Mouse (Mus musculus): ENCODE results near the gene Lat2. TPM values are rescaled to one million over a fixed set of nuclear protein-coding genes. Genes with fewer than 3 reads are reported as not detected.

Gene Lat2
- polyA plus RNA-seq, 1 experiment = 2.1 TPM

DNA sequence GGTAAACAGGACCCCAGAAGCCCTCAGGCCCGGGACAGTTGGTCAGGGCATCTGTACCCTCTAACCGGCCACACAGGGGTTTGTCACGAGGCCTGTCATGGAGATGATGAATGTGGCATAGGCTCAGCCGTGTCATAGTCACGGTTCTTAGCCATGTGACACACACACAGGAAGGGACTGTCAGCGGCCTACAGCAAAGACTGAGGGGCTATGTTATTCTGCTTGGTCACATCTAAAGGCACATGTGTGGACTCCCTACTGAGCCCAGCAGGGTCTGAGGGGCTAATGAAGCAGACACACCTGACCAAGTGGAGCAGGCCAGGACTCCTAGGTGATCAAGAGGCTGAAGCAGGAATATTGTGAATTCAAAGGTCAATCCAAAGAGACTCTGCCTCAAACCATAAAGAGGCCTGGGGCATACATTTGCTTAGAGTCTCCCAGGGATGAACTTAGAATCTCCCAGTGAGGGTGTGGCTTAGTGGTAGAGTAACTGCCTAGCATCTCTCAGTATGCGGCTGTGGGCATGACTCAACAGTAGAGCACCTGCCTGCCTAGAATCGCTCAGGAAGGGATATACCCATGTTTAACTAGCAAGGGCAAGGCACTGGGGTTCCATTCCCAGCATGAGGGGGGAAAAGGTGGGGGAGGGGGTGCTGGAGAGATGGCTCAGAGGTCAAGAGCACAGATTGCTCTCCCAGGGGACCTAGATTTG is 2.9 kb downstream of the Lat2 start:
- Histone ChIP-seq H3K4me1 (ENCODE audit: control insufficient read depth, insufficient read depth, low read length) (no peaks in the 10 kb centered on the region), H3K27ac (ENCODE audit: insufficient read depth, low read length) (no peak overlapping the region), H3K27me3 (ENCODE audit: control insufficient read depth, insufficient read depth, low read length) (no peaks in the 10 kb centered on the region), H3K4me3 (replicated peaks; ENCODE audit: insufficient read depth, low read depth, low read length) (no peak overlapping the region)
- no peak for DNase-seq
- TF ChIP-seq POLR2A (IDR thresholded peaks at IDR 0.05; ENCODE audit: borderline replicate concordance, insufficient read depth, low read length) (no peak), CTCF (IDR thresholded peaks at IDR 0.05; ENCODE audit: borderline replicate concordance, insufficient read depth, low read depth, low read length) (no peak)
- WGBS = 47% methylated on average over 8 of the region's 8 CpGs

DNA sequence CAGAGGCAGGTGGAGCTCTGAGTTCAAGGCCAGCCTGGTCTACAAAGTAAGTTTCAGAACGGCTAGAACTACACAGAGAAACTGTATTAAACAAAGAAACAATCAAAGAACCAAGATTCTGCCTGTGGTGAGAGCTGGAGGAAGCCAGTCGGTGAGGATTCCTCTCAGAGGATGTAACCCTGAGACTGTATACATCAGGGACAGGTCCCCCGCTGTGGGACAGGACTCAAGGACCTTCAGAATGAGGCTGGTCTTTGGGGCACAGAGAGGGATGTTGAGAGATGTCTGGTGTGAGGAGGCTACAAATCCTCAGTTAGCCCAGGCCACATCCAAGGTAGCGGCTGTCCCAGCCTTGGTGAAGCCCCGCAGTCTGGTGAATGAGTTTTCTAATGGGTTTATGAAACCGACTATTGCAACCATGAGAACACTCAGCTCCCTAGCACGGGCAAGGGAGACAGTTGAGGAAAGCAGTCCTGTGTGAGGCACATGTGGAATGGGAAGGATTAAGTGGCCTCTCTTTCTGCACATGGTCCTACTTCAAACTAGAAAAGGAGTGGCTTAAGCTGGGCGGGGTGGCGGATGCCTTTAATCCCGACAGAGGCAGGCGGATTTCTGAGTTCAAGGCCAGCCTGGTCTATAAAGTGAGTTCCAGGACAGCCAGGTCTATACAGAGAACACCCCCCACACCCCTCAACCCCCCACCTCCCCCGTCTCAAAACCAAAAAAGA is 4.7 kb downstream of the Lat2 start:
- no peak overlapping the region for H3K27ac ChIP-seq (ENCODE audit: insufficient read depth, low read length)
- WGBS = 82% methylated on average over 12 of the region's 12 CpGs
- TF ChIP-seq CTCF (IDR thresholded peaks at IDR 0.05; ENCODE audit: borderline replicate concordance, insufficient read depth, low read depth, low read length) (no peak), POLR2A (IDR thresholded peaks at IDR 0.05; ENCODE audit: borderline replicate concordance, insufficient read depth, low read length) (no peak)
- no peak for DNase-seq
- H3K4me3 ChIP-seq (replicated peaks; ENCODE audit: insufficient read depth, low read depth, low read length) = no peak overlapping the region
- no peaks in the 10 kb centered on the region for H3K4me1 ChIP-seq (ENCODE audit: control insufficient read depth, insufficient read depth, low read length)
- H3K27me3 ChIP-seq (ENCODE audit: control insufficient read depth, insufficient read depth, low read length) = no peaks in the 10 kb centered on the region

DNA sequence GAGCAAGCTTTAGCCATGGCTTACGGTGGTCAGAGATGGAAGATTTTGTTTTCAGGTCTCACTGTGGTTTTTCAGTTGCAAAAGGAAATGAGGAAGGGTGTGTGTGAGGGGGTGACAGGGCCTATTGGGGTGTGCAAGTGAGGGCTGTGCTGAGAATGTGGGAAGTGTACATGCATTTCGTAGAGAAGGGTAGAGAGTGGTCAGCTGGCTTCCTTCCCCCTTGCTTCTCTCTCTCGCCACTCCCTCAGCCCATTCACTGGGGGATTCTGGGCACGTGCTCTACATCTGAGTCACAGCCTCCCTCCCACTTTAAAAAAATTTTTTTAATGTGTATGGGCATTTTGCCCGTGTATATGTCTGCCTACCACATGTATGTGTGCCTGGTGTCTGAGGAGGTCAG is 7.7 kb downstream of the Lat2 start:
- no peak overlapping the region for H3K4me3 ChIP-seq (replicated peaks; ENCODE audit: insufficient read depth, low read depth, low read length)
- no peaks in the 10 kb centered on the region for H3K27me3 ChIP-seq (ENCODE audit: control insufficient read depth, insufficient read depth, low read length)
- no peaks in the 10 kb centered on the region for H3K4me1 ChIP-seq (ENCODE audit: control insufficient read depth, insufficient read depth, low read length)
- no peak for DNase-seq
- TF ChIP-seq CTCF (IDR thresholded peaks at IDR 0.05; ENCODE audit: borderline replicate concordance, insufficient read depth, low read depth, low read length) (no peak), POLR2A (IDR thresholded peaks at IDR 0.05; ENCODE audit: borderline replicate concordance, insufficient read depth, low read length) (no peak)
- 67% methylated on average over 5 of the region's 5 CpGs for WGBS
- no peak overlapping the region for H3K27ac ChIP-seq (ENCODE audit: insufficient read depth, low read length)

DNA sequence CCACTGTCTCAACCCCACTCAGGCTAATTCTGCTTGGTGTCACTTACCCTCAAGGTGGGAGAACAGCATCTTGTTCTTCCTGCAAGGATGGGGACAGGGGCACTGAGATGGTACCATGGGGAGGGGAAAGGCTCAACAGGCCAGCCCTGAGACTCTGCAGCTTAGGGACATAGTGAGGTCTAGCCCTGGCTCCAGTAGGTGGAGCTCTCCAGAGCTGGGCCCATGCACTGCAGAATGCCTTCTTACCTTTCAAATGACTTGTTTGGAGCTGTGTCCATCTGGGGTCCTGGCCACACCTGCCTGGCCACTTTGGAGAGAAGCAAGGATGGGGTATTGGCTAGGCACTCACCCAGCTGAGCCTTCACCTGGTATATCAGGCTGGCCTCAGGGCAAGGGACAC is 8.5 kb downstream of the Lat2 start:
- Histone ChIP-seq H3K27ac (ENCODE audit: insufficient read depth, low read length) (no peak overlapping the region), H3K4me3 (replicated peaks; ENCODE audit: insufficient read depth, low read depth, low read length) (no peak overlapping the region), H3K4me1 (ENCODE audit: control insufficient read depth, insufficient read depth, low read length) (no peaks in the 10 kb centered on the region), H3K27me3 (ENCODE audit: control insufficient read depth, insufficient read depth, low read length) (no peaks in the 10 kb centered on the region)
- TF ChIP-seq CTCF (IDR thresholded peaks at IDR 0.05; ENCODE audit: borderline replicate concordance, insufficient read depth, low read depth, low read length) = no peak; the same call in 1 of the 2 replicates
- no peak for TF ChIP-seq POLR2A (IDR thresholded peaks at IDR 0.05; ENCODE audit: borderline replicate concordance, insufficient read depth, low read length)
- DNase-seq = no peak

DNA sequence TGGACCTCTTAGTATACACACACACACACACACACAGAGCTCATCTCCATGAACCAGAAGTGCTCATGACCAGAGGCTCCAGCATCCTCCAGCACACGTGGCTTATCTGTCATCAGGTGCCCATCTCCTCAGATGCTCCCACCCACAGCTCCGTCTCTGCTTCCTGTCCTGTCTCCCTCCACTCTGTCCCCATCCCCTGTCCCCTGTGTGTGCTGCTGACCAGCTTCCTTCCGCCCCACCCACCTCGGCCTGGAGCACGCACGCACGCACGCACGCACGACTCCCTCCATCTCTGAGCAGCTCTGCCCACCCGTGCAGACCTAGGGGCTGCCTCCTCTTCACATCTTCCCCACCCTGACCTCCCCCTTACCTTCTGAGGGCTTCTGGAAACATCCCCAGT is 10.4 kb downstream of the Lat2 start:
- TF ChIP-seq CTCF (IDR thresholded peaks at IDR 0.05; ENCODE audit: borderline replicate concordance, insufficient read depth, low read depth, low read length) = no peak
- no peak for TF ChIP-seq POLR2A (IDR thresholded peaks at IDR 0.05; ENCODE audit: borderline replicate concordance, insufficient read depth, low read length)
- DNase-seq = no peak
- Histone ChIP-seq H3K4me1 (ENCODE audit: control insufficient read depth, insufficient read depth, low read length) (no peaks in the 10 kb centered on the region), H3K4me3 (replicated peaks; ENCODE audit: insufficient read depth, low read depth, low read length) (no peak overlapping the region), H3K27me3 (ENCODE audit: control insufficient read depth, insufficient read depth, low read length) (no peaks in the 10 kb centered on the region), H3K27ac (ENCODE audit: insufficient read depth, low read length) (no peak overlapping the region)
- 85% methylated on average over 11 of the region's 11 CpGs for WGBS

DNA sequence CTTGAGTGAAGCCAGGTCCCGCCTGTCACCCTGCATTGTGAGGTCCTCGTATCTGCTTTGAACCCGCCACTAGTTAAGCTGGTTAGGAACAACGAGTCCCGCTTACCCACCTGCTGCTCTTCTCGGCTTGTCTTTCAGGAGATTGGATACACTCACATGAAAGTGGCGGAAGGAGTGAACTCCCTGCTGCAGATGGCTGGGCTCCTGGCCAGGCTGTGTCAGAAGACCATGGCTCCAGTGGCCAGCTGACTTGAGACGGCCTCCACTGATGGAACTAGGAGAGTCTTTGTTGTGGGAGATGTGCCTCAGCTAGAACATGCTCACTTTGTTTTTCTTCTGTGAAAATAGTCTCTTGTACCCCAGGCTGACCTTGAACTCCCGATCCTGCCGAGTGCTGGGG is 17.1 kb downstream of the Lat2 start:
- H3K4me3 ChIP-seq (replicated peaks; ENCODE audit: insufficient read depth, low read depth, low read length) = no peak overlapping the region
- H3K27me3 ChIP-seq (ENCODE audit: control insufficient read depth, insufficient read depth, low read length) = no peaks in the 10 kb centered on the region
- H3K27ac ChIP-seq (ENCODE audit: insufficient read depth, low read length) = no peak overlapping the region
- no peak for TF ChIP-seq POLR2A (IDR thresholded peaks at IDR 0.05; ENCODE audit: borderline replicate concordance, insufficient read depth, low read length)
- TF ChIP-seq CTCF (IDR thresholded peaks at IDR 0.05; ENCODE audit: borderline replicate concordance, insufficient read depth, low read depth, low read length) = no peak
- WGBS = 20% methylated on average over 10 of the region's 10 CpGs
- peak in 1 of 2 experiments; percentile 27 for DNase-seq
- no peaks in the 10 kb centered on the region for H3K4me1 ChIP-seq (ENCODE audit: control insufficient read depth, insufficient read depth, low read length)

DNA sequence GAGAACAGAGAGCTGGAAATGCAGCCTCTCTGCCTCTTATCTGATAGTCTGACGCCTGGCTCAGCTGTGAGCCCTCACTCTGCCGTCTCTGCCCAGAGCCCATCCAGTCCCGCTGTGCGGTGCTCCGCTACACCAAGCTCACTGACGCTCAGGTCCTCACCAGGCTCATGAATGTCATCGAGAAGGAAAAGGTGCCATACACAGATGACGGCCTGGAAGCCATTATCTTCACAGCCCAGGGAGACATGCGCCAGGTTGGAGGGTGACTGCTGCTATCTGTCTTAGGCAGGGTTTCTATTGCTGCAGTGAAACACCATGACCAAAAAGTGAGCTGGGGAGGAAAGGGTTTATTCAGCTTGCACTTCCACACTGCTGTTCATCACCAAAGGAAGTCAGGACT is 21.7 kb downstream of the Lat2 start:
- no peak for TF ChIP-seq POLR2A (IDR thresholded peaks at IDR 0.05; ENCODE audit: borderline replicate concordance, insufficient read depth, low read length)
- TF ChIP-seq CTCF (IDR thresholded peaks at IDR 0.05; ENCODE audit: borderline replicate concordance, insufficient read depth, low read depth, low read length) = no peak
- no peak overlapping the region for H3K4me3 ChIP-seq (replicated peaks; ENCODE audit: insufficient read depth, low read depth, low read length)
- 89% methylated on average over 9 of the region's 9 CpGs for WGBS
- no peak for DNase-seq
- H3K4me1 ChIP-seq (ENCODE audit: control insufficient read depth, insufficient read depth, low read length) = peaks cover 4% of the 10 kb centered on the region; the same call in 1 of the 2 replicates
- H3K27me3 ChIP-seq (ENCODE audit: control insufficient read depth, insufficient read depth, low read length) = no peaks in the 10 kb centered on the region
- H3K27ac ChIP-seq (ENCODE audit: insufficient read depth, low read length) = no peak overlapping the region

All from cerebellum, adult 2 months (tissue).